Mouse (Mus musculus) urinary bladder, adult 2 months (tissue): ENCODE results near the gene Cdc42ep2. TPM values are rescaled to one million over a fixed set of nuclear protein-coding genes. Genes with fewer than 3 reads are reported as not detected.

Source experiments
- DNase-seq: peaks from one replicate; pipeline ENCODE4 v3.0.0; 2022; ENCODE audit warnings: low spot score
- polyA plus RNA-seq: library from polyadenylated mRNA; depleted of rRNA; stranded (reverse); fragments of >200 nt; gene quantifications from 2 replicates; pipeline ENCODE4 v1.2.3, GENCODE M21; 2012; rRNA removed

The Cdc42ep2 gene
- polyA plus RNA-seq: 22.9 and 26.2 TPM in 2 replicates

- DNase-seq: peak; percentile 88
These were observed at the start of gene Cdc42ep2 for GRCm38 (mm10) chr19:5924713-5925093. TSS of gene Cdc42ep2 (minus strand) at chr19:5924816.

- DNase-seq: no peak
These were observed 43.0 kb upstream of the Cdc42ep2 start for GRCm38 (mm10) chr19:5967664-5968063.

- DNase-seq: no peak
These were observed 42.2 kb upstream of the Cdc42ep2 start for GRCm38 (mm10) chr19:5966786-5967185.

GRCm38 (mm10) chr19:5965910-5966309 lies 41.3 kb upstream of the Cdc42ep2 start:
- no peak for DNase-seq

- DNase-seq: no peak
These were observed 40.7 kb upstream of the Cdc42ep2 start for GRCm38 (mm10) chr19:5965280-5965679.

GRCm38 (mm10) chr19:5964804-5965203 lies 40.2 kb upstream of the Cdc42ep2 start:
- no peak for DNase-seq

GRCm38 (mm10) chr19:5963883-5964562 lies 39.4 kb upstream of the Cdc42ep2 start, which contains the start of gene Pola2:
TSS of gene Pola2 (minus strand) at chr19:5964202.
- peak; percentile 81 for DNase-seq

GRCm38 (mm10) chr19:5962651-5963050 lies 38.0 kb upstream of the Cdc42ep2 start:
- DNase-seq: no peak

- no peak for DNase-seq
These were observed 32.8 kb upstream of the Cdc42ep2 start for GRCm38 (mm10) chr19:5957371-5957770.

GRCm38 (mm10) chr19:5956685-5957084 lies 32.1 kb upstream of the Cdc42ep2 start:
- peak; percentile 65 for DNase-seq

- no peak for DNase-seq
These were observed 31.4 kb upstream of the Cdc42ep2 start for GRCm38 (mm10) chr19:5955704-5956670.

GRCm38 (mm10) chr19:5954936-5955335 lies 30.3 kb upstream of the Cdc42ep2 start:
- no peak for DNase-seq

GRCm38 (mm10) chr19:5954031-5954710 lies 29.6 kb upstream of the Cdc42ep2 start:
- DNase-seq: no peak

GRCm38 (mm10) chr19:5953201-5953770 lies 28.7 kb upstream of the Cdc42ep2 start:
- DNase-seq: no peak

GRCm38 (mm10) chr19:5952071-5952691 lies 27.6 kb upstream of the Cdc42ep2 start:
- DNase-seq: no peak

GRCm38 (mm10) chr19:5951631-5952030 lies 27.0 kb upstream of the Cdc42ep2 start:
- no peak for DNase-seq

- no peak for DNase-seq
These were observed 25.6 kb upstream of the Cdc42ep2 start for GRCm38 (mm10) chr19:5950218-5950617.

- DNase-seq: no peak
These were observed 21.3 kb upstream of the Cdc42ep2 start for GRCm38 (mm10) chr19:5945891-5946290.

- DNase-seq: no peak
These were observed 20.4 kb upstream of the Cdc42ep2 start for GRCm38 (mm10) chr19:5945027-5945426.

GRCm38 (mm10) chr19:5944145-5944544 lies 19.5 kb upstream of the Cdc42ep2 start:
- no peak for DNase-seq

- DNase-seq: no peak
These were observed 18.8 kb upstream of the Cdc42ep2 start for GRCm38 (mm10) chr19:5943404-5943803.
